Mouse (Mus musculus) cerebellum, adult 11 months (tissue): ENCODE data around the gene Nrxn3.

Experiments
- DNase-seq: peaks from one replicate; pipeline ENCODE4 v3.0.0; 2022

Gene Nrxn3

GRCm38 (mm10) chr12:89198764-89199525 lies 476.3 kb downstream of the Nrxn3 start:
- DNase-seq = no peak

- no peak for DNase-seq
Measured at GRCm38 (mm10) chr12:89211608-89212007, 488.9 kb downstream of the Nrxn3 start.

- no peak for DNase-seq
Measured at GRCm38 (mm10) chr12:89239826-89240225, 517.1 kb downstream of the Nrxn3 start.

- no peak for DNase-seq
Measured at GRCm38 (mm10) chr12:89241554-89241953, 518.9 kb downstream of the Nrxn3 start.

- no peak for DNase-seq
Measured at GRCm38 (mm10) chr12:89242476-89242875, 519.8 kb downstream of the Nrxn3 start.

- no peak for DNase-seq
Measured at GRCm38 (mm10) chr12:89255275-89255892, 532.7 kb downstream of the Nrxn3 start.

- DNase-seq = no peak
Measured at GRCm38 (mm10) chr12:89258879-89259278, 536.2 kb downstream of the Nrxn3 start.

- DNase-seq = no peak
Measured at GRCm38 (mm10) chr12:89260076-89260475, 537.4 kb downstream of the Nrxn3 start.

- DNase-seq = no peak
Measured at GRCm38 (mm10) chr12:89262261-89262660, 539.6 kb downstream of the Nrxn3 start.

GRCm38 (mm10) chr12:89282362-89283343 lies 560.0 kb downstream of the Nrxn3 start:
- DNase-seq = no peak

GRCm38 (mm10) chr12:89284412-89284811 lies 561.7 kb downstream of the Nrxn3 start:
- DNase-seq = no peak

GRCm38 (mm10) chr12:89287037-89287436 lies 564.4 kb downstream of the Nrxn3 start:
- DNase-seq = no peak

GRCm38 (mm10) chr12:89289589-89290274 lies 567.1 kb downstream of the Nrxn3 start:
- no peak for DNase-seq

- DNase-seq = no peak
Measured at GRCm38 (mm10) chr12:89290736-89291574, 568.3 kb downstream of the Nrxn3 start.

GRCm38 (mm10) chr12:89302011-89302410 lies 579.3 kb downstream of the Nrxn3 start:
- DNase-seq = peak; percentile 20

GRCm38 (mm10) chr12:89310200-89310599 lies 587.5 kb downstream of the Nrxn3 start:
- no peak for DNase-seq

GRCm38 (mm10) chr12:89312586-89312985 lies 589.9 kb downstream of the Nrxn3 start:
- no peak for DNase-seq

- no peak for DNase-seq
Measured at GRCm38 (mm10) chr12:89325864-89326560, 603.3 kb downstream of the Nrxn3 start.

GRCm38 (mm10) chr12:89331474-89332263 lies 609.0 kb downstream of the Nrxn3 start:
- no peak for DNase-seq

- no peak for DNase-seq
Measured at GRCm38 (mm10) chr12:89333486-89333885, 610.8 kb downstream of the Nrxn3 start.
